Mouse (Mus musculus) limb, embryonic 11.5 days (tissue): ENCODE results near the gene Thada. TPM values are rescaled to one million over a fixed set of nuclear protein-coding genes. Genes with fewer than 3 reads are reported as not detected.

Experiments used
- ATAC-seq: fragments of 200-750 bp; cut with Nextera tagmentation; 2 replicates; pipeline ENCODE4 v1.8.0; 2017; ENCODE audit warnings: low read depth; ENCODE audit not compliant: insufficient number of reproducible peaks, low FRiP score, low TSS enrichment
- DNase-seq: peaks from one replicate; pipeline ENCODE4 v3.0.0-alpha.2; 2015; ENCODE audit warnings: low spot score
- H3K27ac ChIP-seq: fragments of 300-500 bp; sonication (generic); replicated peaks from 2 replicates; pipeline ENCODE4 v1.5.1; 2014; ENCODE audit warnings: low read depth, mild to moderate bottlenecking, low read length
- H3K27me3 ChIP-seq: fragments of 300-500 bp; sonication (generic); 2 replicates; pipeline ENCODE4 v1.6.1; 2014; ENCODE audit warnings: mild to moderate bottlenecking, low read length, mixed read lengths; ENCODE audit not compliant: control insufficient read depth, insufficient read depth
- H3K36me3 ChIP-seq: fragments of 300-500 bp; sonication (generic); 2 replicates; pipeline ENCODE4 v1.6.1; 2014; ENCODE audit warnings: mild to moderate bottlenecking, low read length, moderate library complexity, mixed read lengths; ENCODE audit not compliant: control insufficient read depth, insufficient read depth
- H3K4me1 ChIP-seq: fragments of 300-500 bp; sonication (generic); 2 replicates; pipeline ENCODE4 v1.6.1; 2014; ENCODE audit warnings: low read length, mixed read lengths; ENCODE audit not compliant: control insufficient read depth, insufficient read depth
- H3K4me2 ChIP-seq: fragments of 300-500 bp; sonication (generic); 2 replicates; pipeline ENCODE4 v1.6.1; 2014; ENCODE audit warnings: low read depth, mild to moderate bottlenecking, moderate library complexity; ENCODE audit not compliant: severe bottlenecking
- H3K4me3 ChIP-seq: fragments of 300-500 bp; sonication (generic); 2 replicates; pipeline ENCODE4 v1.5.1; 2014; ENCODE audit warnings: low read depth, low read length
- H3K9ac ChIP-seq: fragments of 300-500 bp; sonication (generic); 2 replicates; pipeline ENCODE4 v1.6.1; 2014; ENCODE audit warnings: mild to moderate bottlenecking, low read length
- H3K9me3 ChIP-seq: fragments of 300-500 bp; sonication (generic); 2 replicates; pipeline ENCODE4 v1.6.1; 2016; ENCODE audit warnings: low read length; ENCODE audit not compliant: control insufficient read depth
- WGBS: fragments of 180-500 bp; shearing (Covaris S2); extraction: QIAGEN DNeasy Blood & Tissue Kit; methylation state at CpG from one replicate; pipeline ENCODE4 v1.1.7; 2014; 5-methylcytosine and 5-hydroxymethylcytosine counted together
- polyA plus RNA-seq: library from polyadenylated mRNA; unstranded; fragments of >200 nt; fragmentation: Nextera tagmentation; extraction: Ambion mirVana; gene quantifications from 2 replicates; pipeline ENCODE4 v1.2.1, GENCODE M21; 2014

The Thada gene
- polyA plus RNA-seq, 1 experiment from 2014 or later = 12.6 TPM

DNA sequence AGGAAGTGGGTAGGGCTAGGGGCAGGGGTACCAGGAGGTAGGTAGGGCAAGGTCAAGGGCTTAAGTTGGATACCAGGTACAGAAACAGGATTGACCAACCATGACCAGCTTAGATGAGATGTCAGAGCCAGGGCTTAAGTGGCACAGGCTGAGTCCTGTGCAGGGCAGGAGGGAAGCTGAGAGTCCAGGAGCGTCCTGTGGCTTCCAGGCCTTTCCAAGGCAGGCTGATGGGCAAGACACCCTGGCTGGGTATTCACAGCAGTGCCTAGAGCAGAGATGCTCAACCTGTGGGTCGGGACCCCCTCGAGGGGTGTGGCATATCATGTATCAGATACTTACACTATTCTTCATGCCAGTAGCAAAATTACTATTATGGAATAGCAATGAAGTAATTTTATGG lies 300.3 kb downstream of the Thada start:
- Histone ChIP-seq H3K4me2 (no peak overlapping the region), H3K36me3 (no peaks in the 10 kb centered on the region), H3K9ac (no peak overlapping the region), H3K9me3 (no peaks in the 10 kb centered on the region), H3K27me3 (no peaks in the 10 kb centered on the region), H3K27ac (no peak overlapping the region), H3K4me1 (peaks cover 7% of the 10 kb centered on the region; the same call in 1 of the 2 replicates), H3K4me3 (no peak overlapping the region)
- WGBS = 92% methylated on average over 3 of the region's 3 CpGs
- no peak for ATAC-seq
- no peak for DNase-seq

DNA sequence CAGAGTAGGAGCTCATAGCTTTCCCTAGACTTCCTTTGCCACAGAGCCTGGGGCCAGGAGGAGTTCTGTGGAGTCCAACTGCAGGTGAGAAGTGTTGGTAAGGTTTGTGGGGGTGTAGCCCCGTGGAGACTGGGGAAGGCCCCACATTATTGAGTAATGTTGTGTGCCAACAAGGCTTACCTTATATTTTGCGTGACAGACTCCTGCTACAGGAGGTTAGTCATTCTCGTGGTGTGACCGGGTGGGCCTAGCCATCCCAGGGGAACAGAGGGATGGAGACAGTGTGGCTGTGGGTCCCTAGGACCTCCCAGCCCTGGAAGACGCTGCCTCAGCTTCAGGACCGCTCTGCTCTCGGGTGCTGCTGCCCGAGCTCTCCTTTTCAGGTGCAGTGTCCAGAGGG lies 301.9 kb downstream of the Thada start:
- DNase-seq (no peak), ATAC-seq (no peak)
- Histone ChIP-seq H3K4me1 (peaks cover 7% of the 10 kb centered on the region; the same call in 1 of the 2 replicates), H3K9ac (no peak overlapping the region), H3K27ac (no peak overlapping the region), H3K4me3 (no peak overlapping the region), H3K36me3 (no peaks in the 10 kb centered on the region), H3K4me2 (no peak overlapping the region), H3K27me3 (no peaks in the 10 kb centered on the region), H3K9me3 (no peaks in the 10 kb centered on the region)
- WGBS = 78% methylated on average over 8 of the region's 8 CpGs

DNA sequence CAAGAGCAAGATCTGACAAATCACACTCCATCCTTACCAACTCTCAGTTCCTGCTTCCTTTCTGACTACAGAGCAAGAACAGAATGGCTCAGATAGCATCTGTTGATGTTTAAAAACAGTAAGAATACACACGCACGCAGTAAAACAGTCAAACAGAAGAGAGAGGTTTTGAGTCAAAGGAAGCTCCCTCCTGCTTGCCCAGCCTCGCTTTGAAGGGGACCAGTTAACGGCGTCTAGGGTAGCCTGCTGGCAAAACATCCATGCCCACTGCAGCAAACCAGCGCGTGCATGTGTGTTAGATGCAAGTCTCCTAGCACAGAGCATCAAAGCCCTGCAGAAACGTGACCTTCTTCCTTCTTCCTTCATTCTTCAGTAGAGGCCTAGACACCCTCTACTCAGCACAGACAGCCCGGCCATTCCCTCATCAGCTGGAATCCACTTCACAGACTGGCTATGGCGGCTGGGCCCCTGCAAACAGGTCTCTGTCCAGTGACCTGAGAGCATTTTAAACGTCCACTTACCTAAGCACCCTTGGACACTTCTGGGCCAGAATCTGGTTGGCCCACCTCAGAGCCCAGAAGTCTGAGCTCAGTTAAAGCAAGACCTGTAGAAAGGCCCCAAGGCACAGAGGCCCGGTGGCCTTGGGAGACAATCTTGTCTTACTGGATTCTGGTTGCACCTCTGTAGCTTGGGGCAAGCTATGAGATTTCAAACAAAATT lies 302.8 kb downstream of the Thada start:
- no peaks in the 10 kb centered on the region for H3K9me3 ChIP-seq
- H3K4me3 ChIP-seq = no peak overlapping the region
- H3K27ac ChIP-seq = no peak overlapping the region
- H3K9ac ChIP-seq = no peak overlapping the region
- ATAC-seq (no peak), DNase-seq (no peak)
- H3K36me3 ChIP-seq = no peaks in the 10 kb centered on the region
- H3K27me3 ChIP-seq = no peaks in the 10 kb centered on the region
- 69% methylated on average over 12 of the region's 12 CpGs for WGBS
- no peak overlapping the region for H3K4me2 ChIP-seq
- H3K4me1 ChIP-seq = peaks cover 7% of the 10 kb centered on the region; the same call in 1 of the 2 replicates

DNA sequence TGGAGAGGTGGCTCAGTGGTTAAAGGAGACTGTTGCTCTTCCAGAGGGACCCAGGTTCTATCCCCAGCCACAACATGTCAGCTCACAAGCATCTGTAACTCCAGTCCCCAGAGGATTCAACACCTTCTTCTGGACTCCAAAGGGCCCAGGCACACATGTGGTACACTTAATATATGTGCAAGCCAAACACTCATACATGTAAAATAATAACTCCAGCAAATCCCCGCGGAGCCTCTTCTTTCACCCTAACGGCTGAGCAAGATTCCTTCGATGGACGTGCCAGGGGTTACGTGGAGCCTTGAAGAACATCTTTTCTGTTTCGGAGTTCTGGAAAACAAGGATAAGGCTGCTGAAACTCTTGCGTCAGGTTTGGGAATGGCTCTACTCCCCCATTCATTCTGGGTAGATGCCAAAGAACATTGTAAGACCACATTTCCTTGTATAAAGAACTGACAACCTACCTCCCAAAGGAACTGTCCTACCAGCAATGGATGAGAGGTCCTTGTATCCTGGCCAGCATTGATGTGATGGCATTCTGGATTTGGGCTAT lies 303.7 kb downstream of the Thada start:
- Histone ChIP-seq H3K9ac (no peak overlapping the region), H3K4me2 (no peak overlapping the region), H3K9me3 (no peaks in the 10 kb centered on the region), H3K4me1 (peaks cover 11% of the 10 kb centered on the region; the same call in 1 of the 2 replicates), H3K27me3 (no peaks in the 10 kb centered on the region), H3K36me3 (no peaks in the 10 kb centered on the region), H3K4me3 (no peak overlapping the region), H3K27ac (no peak overlapping the region)
- WGBS = 94% methylated on average over 8 of the region's 8 CpGs
- DNase-seq = no peak
- no peak for ATAC-seq

DNA sequence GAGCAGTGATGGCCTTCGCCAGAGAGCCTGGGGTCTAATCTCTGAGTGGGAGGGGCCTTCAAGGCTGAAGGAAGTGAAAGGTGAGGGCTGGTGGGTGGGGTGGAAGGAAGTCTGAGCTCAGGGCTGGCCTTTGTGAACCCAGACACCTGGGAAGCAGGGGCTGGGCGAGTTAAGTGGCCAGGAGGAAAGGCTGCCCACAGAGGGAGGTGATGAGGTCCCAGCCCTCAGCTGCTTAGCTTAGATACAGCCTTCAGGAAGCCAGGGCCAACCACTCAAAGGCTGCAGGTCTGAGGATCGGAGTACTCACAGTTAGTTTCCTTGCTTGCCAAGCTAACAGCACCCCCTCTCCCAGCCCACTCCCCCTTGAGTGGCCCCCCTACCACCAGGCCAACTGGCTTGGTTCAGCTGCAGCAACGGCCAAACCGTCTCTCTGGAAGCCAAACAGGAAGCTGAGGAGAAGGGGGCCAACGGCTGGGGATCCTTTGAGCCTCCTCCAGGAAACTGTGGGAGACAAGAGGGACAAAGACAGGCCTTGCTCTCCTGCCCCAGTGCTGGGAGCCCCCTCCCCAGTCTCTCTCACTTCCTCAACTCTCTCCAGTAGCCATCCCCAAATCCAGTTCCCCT lies 304.7 kb downstream of the Thada start:
- H3K27ac ChIP-seq = no peak overlapping the region
- no peak overlapping the region for H3K4me3 ChIP-seq
- no peak for ATAC-seq
- no peaks in the 10 kb centered on the region for H3K36me3 ChIP-seq
- no peak overlapping the region for H3K9ac ChIP-seq
- WGBS = 41% methylated on average over 6 of the region's 6 CpGs
- no peaks in the 10 kb centered on the region for H3K27me3 ChIP-seq
- DNase-seq = no peak
- no peak overlapping the region for H3K4me2 ChIP-seq
- peaks cover 14% of the 10 kb centered on the region for H3K4me1 ChIP-seq
- H3K9me3 ChIP-seq = no peaks in the 10 kb centered on the region

DNA sequence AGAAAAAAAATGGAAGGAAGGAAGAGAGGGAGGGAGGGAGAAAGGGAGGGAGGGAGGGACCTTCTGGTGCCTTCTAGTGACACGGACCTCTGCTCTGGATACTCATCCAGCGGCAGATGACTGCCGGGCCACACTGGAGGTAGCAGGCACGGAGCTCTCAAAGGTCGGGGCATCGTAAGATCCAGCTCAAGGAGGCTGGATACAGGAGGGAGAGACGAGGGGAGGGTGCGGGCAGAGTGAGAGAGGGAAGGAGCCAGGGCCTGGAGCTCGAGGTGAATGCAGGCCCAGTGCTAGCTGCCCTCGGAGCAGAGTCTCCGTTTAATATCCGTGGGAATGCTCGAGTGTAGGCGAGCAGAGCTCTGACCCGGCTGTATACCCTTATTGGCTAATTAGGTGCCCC lies 307.1 kb downstream of the Thada start:
- Histone ChIP-seq H3K36me3 (no peaks in the 10 kb centered on the region), H3K9ac (0 out of 2 replicates have a peak overlapping the region, but pooled peaks have one; percentile 12), H3K27ac (no peak overlapping the region), H3K4me2 (no peak overlapping the region), H3K9me3 (no peaks in the 10 kb centered on the region), H3K4me1 (peaks cover 14% of the 10 kb centered on the region), H3K4me3 (no peak overlapping the region), H3K27me3 (no peaks in the 10 kb centered on the region)
- DNase-seq (no peak), ATAC-seq (no peak)
- 45% methylated on average over 15 of the region's 15 CpGs for WGBS

DNA sequence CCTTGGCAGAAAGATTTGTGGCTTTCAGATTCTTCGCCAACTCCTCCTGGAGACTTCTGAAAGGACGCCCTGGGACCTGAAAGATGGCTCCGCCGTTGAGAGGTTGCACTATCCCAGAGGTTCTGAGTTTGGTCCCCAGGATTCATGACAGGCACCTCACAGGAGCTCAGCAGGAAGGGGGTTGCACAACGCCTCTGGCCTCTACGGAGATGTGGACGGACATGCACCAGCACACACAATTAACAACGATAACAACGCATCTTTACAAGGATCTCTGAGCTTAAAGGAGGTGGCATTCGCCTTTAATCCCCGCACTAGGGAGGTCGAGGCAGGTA lies 307.6 kb downstream of the Thada start:
- no peak overlapping the region for H3K27ac ChIP-seq
- H3K4me1 ChIP-seq = peaks cover 14% of the 10 kb centered on the region
- no peaks in the 10 kb centered on the region for H3K27me3 ChIP-seq
- H3K9me3 ChIP-seq = no peaks in the 10 kb centered on the region
- WGBS = 86% methylated on average over 12 of the region's 12 CpGs
- H3K9ac ChIP-seq = no peak overlapping the region
- H3K4me2 ChIP-seq = no peak overlapping the region
- no peak for ATAC-seq
- DNase-seq = no peak
- no peak overlapping the region for H3K4me3 ChIP-seq
- H3K36me3 ChIP-seq = no peaks in the 10 kb centered on the region

DNA sequence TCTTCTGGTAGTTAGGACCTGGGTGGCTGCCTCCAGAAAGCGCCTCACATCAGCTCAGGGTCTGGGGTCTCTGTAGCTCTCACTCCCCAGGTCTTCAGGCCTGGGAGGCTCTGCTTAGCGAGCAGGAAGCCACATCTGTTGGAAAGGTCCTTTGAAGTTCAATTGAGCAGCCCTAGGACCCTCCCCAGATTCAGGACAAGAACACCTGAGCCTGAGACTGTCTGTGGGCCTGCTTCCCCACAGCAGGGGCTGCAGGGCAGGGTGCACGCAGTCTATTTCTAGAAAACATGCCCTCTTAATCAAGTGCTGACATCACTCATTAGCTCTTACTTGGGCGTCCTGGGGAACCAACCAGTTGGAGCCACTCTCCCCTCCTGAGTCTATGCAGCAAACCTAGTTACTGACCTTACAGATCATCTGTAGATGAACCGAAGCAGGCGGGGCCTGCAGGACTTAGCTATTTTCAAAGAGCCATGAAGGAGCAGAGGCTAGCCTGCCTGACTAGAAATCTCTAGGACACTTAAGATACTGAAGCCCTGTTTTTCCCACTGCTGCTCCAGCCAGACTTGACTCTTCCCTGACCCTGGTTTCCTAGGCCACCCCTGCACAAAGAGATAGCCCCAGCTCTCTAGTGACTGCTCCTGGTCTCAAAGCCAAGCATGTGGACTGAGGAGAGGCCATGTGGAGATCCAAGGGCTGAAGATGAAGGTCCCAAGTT lies 308.1 kb downstream of the Thada start:
- H3K4me2 ChIP-seq = no peak overlapping the region
- H3K9me3 ChIP-seq = no peaks in the 10 kb centered on the region
- ATAC-seq (no peak), DNase-seq (no peak)
- H3K36me3 ChIP-seq = no peaks in the 10 kb centered on the region
- 44% methylated on average over 6 of the region's 6 CpGs for WGBS
- H3K27ac ChIP-seq = no peak overlapping the region
- H3K9ac ChIP-seq = no peak overlapping the region
- no peaks in the 10 kb centered on the region for H3K27me3 ChIP-seq
- peaks cover 14% of the 10 kb centered on the region for H3K4me1 ChIP-seq
- no peak overlapping the region for H3K4me3 ChIP-seq
